Mouse (Mus musculus) liver, postnatal 0 days (tissue): Measurements from ENCODE around the gene Tmem170. TPM values are rescaled to one million over a fixed set of nuclear protein-coding genes. Genes with fewer than 3 reads are reported as not detected.

ENCODE experiments used
- ATAC-seq: fragments of 200-750 bp; cut with Nextera tagmentation; 2 replicates; pipeline ENCODE4 v1.8.0; 2017; ENCODE audit warnings: mild to moderate bottlenecking, moderate library complexity
- DNase-seq: peaks from one replicate; pipeline ENCODE4 v3.0.0-alpha.2; 2016
- H3K27ac ChIP-seq: fragments of 300-500 bp; sonication (generic); 2 replicates; pipeline ENCODE4 v1.5.1; 2014; ENCODE audit warnings: antibody characterized with exemption, moderate library complexity, mild to moderate bottlenecking, low read depth
- H3K27me3 ChIP-seq: fragments of 300-500 bp; sonication (generic); 2 replicates; pipeline ENCODE4 v1.6.1; 2014; ENCODE audit warnings: low read length, control low read depth, mixed read lengths; ENCODE audit not compliant: insufficient read depth
- H3K36me3 ChIP-seq: fragments of 300-500 bp; sonication (generic); replicated peaks from 2 replicates; pipeline ENCODE4 v1.6.1; 2014; ENCODE audit warnings: mild to moderate bottlenecking, control low read depth, low read length, moderate library complexity, mixed read lengths; ENCODE audit not compliant: insufficient read depth
- H3K4me1 ChIP-seq: fragments of 300-500 bp; sonication (generic); 2 replicates; pipeline ENCODE4 v1.6.1; 2014; ENCODE audit warnings: antibody characterized with exemption, mild to moderate bottlenecking, control low read depth; ENCODE audit not compliant: insufficient read depth
- H3K4me2 ChIP-seq: fragments of 300-500 bp; sonication (generic); 2 replicates; pipeline ENCODE4 v1.6.1; 2014; ENCODE audit warnings: low read depth, mild to moderate bottlenecking, low read length, moderate library complexity, mixed read lengths
- H3K4me3 ChIP-seq: fragments of 300-500 bp; sonication (generic); 2 replicates; pipeline ENCODE4 v1.5.1; 2014; ENCODE audit warnings: low read depth, low read length
- H3K9ac ChIP-seq: fragments of 300-500 bp; sonication (generic); replicated peaks from 2 replicates; pipeline ENCODE4 v1.6.1; 2014; ENCODE audit warnings: mild to moderate bottlenecking, moderate library complexity
- H3K9me3 ChIP-seq: fragments of 300-500 bp; sonication (generic); 2 replicates; pipeline ENCODE4 v1.6.1; 2016; ENCODE audit warnings: mild to moderate bottlenecking, control low read depth, low read length, mixed read lengths
- CTCF ChIP-seq: sonication (generic); IDR thresholded peaks from 2 replicates; pipeline ENCODE4 v1.5.1; 2016; ENCODE audit warnings: antibody characterized with exemption, low read depth
- EP300 ChIP-seq: IDR thresholded peaks from 2 replicates; pipeline ENCODE4 v1.6.1; 2016; ENCODE audit warnings: antibody characterized with exemption, low read depth, mild to moderate bottlenecking
- WGBS: fragments of 180-500 bp; shearing (Covaris S2); extraction: QIAGEN DNeasy Blood & Tissue Kit; methylation state at CpG from one replicate; pipeline ENCODE4 v1.1.7; 2014; ENCODE audit not compliant: insufficient replicate concordance; 5-methylcytosine and 5-hydroxymethylcytosine counted together
- polyA plus RNA-seq: library from polyadenylated mRNA; unstranded; fragments of >200 nt; fragmentation: Nextera tagmentation; extraction: Ambion mirVana; gene quantifications from 2 replicates; pipeline ENCODE4 v1.2.1, GENCODE M21; 2015

Tmem170 gene
- polyA plus RNA-seq, 1 experiment from 2014 or later = 4.9 TPM

GRCm38 (mm10) chr8:111883615-111884014 is 7.1 kb upstream of the Tmem170 start:
- H3K4me3 ChIP-seq = no peak overlapping the region
- H3K27ac ChIP-seq = no peak overlapping the region
- WGBS = 73% methylated on average over 4 of the region's 4 CpGs
- H3K9me3 ChIP-seq = no peaks in the 10 kb centered on the region
- TF ChIP-seq EP300 = no peak
- TF ChIP-seq CTCF = no peak
- H3K27me3 ChIP-seq = 0 out of 2 replicates have a peak, but pooled peaks cover 4% of the 10 kb centered on the region
- H3K36me3 ChIP-seq = no peaks in the 10 kb centered on the region
- DNase-seq (no peak), ATAC-seq (no peak)
- no peaks in the 10 kb centered on the region for H3K4me1 ChIP-seq
- no peak overlapping the region for H3K9ac ChIP-seq
- no peak overlapping the region for H3K4me2 ChIP-seq

- peak; percentile 88 for TF ChIP-seq CTCF
- TF ChIP-seq EP300 = no peak
- Histone ChIP-seq H3K27ac (no peak overlapping the region), H3K9me3 (no peaks in the 10 kb centered on the region), H3K9ac (no peak overlapping the region), H3K4me2 (no peak overlapping the region), H3K4me1 (no peaks in the 10 kb centered on the region), H3K4me3 (no peak overlapping the region), H3K36me3 (no peaks in the 10 kb centered on the region), H3K27me3 (no peaks in the 10 kb centered on the region)
- ATAC-seq (no peak), DNase-seq (peak; percentile 69)
- WGBS = 2% methylated on average over 2 of the region's 2 CpGs
Observed at GRCm38 (mm10) chr8:111881591-111881990, 5.0 kb upstream of the Tmem170 start.

GRCm38 (mm10) chr8:111877711-111878110 is 1.2 kb upstream of the Tmem170 start:
- ATAC-seq (no peak), DNase-seq (no peak)
- Histone ChIP-seq H3K9ac (no peak overlapping the region), H3K27me3 (no peaks in the 10 kb centered on the region), H3K27ac (no peak overlapping the region), H3K4me1 (peaks cover 5% of the 10 kb centered on the region; the same call in 1 of the 2 replicates), H3K9me3 (no peaks in the 10 kb centered on the region), H3K4me3 (no peak overlapping the region), H3K36me3 (no peaks in the 10 kb centered on the region), H3K4me2 (no peak overlapping the region)
- WGBS = 66% methylated on average over 9 of the region's 9 CpGs
- TF ChIP-seq CTCF (peak; percentile 29; the same call in 1 of the 2 replicates), EP300 (no peak)

- H3K4me2 ChIP-seq = peak overlapping the region; percentile 97
- peaks cover 9% of the 10 kb centered on the region; the same call in 1 of the 2 replicates for H3K4me1 ChIP-seq
- no peaks in the 10 kb centered on the region for H3K36me3 ChIP-seq
- 19% methylated on average over 9 of the region's 9 CpGs for WGBS
- peak overlapping the region; percentile 86 for H3K9ac ChIP-seq
- peak overlapping the region; percentile 94 for H3K4me3 ChIP-seq
- no peaks in the 10 kb centered on the region for H3K9me3 ChIP-seq
- DNase-seq (peak; percentile 49), ATAC-seq (peak; percentile 33)
- H3K27ac ChIP-seq = peak overlapping the region; percentile 93
- TF ChIP-seq CTCF (no peak), EP300 (no peak)
- no peaks in the 10 kb centered on the region for H3K27me3 ChIP-seq
Observed at GRCm38 (mm10) chr8:111875758-111876157, 792 bp downstream of the Tmem170 start.

GRCm38 (mm10) chr8:111871278-111871677 is 5.3 kb downstream of the Tmem170 start:
- Histone ChIP-seq H3K4me2 (no peak overlapping the region), H3K27me3 (no peaks in the 10 kb centered on the region), H3K4me1 (peaks cover 9% of the 10 kb centered on the region; the same call in 1 of the 2 replicates), H3K36me3 (no peaks in the 10 kb centered on the region; the same call in 1 of the 2 replicates), H3K27ac (no peak overlapping the region), H3K9me3 (no peaks in the 10 kb centered on the region), H3K9ac (no peak overlapping the region), H3K4me3 (no peak overlapping the region)
- ATAC-seq (no peak), DNase-seq (no peak)
- TF ChIP-seq CTCF = no peak
- 72% methylated on average over 3 of the region's 3 CpGs for WGBS

- WGBS = 69% methylated on average over 3 of the region's 3 CpGs
- no peak overlapping the region for H3K4me3 ChIP-seq
- no peak overlapping the region for H3K9ac ChIP-seq
- DNase-seq (no peak), ATAC-seq (no peak)
- H3K36me3 ChIP-seq = peaks cover 4% of the 10 kb centered on the region
- H3K4me2 ChIP-seq = no peak overlapping the region
- TF ChIP-seq CTCF = no peak
- TF ChIP-seq EP300 = no peak
- H3K9me3 ChIP-seq = no peaks in the 10 kb centered on the region
- H3K27ac ChIP-seq = no peak overlapping the region
- peaks cover 6% of the 10 kb centered on the region; the same call in 1 of the 2 replicates for H3K4me1 ChIP-seq
- H3K27me3 ChIP-seq = no peaks in the 10 kb centered on the region
Observed at GRCm38 (mm10) chr8:111870379-111870778, 6.2 kb downstream of the Tmem170 start.

- DNase-seq (no peak), ATAC-seq (no peak)
- Histone ChIP-seq H3K27ac (no peak overlapping the region), H3K9me3 (no peaks in the 10 kb centered on the region), H3K4me1 (peaks cover 3% of the 10 kb centered on the region; the same call in 1 of the 2 replicates), H3K36me3 (peaks cover 6% of the 10 kb centered on the region), H3K4me2 (no peak overlapping the region), H3K27me3 (no peaks in the 10 kb centered on the region), H3K4me3 (no peak overlapping the region), H3K9ac (no peak overlapping the region)
- no peak for TF ChIP-seq CTCF
- TF ChIP-seq EP300 = no peak
- 52% methylated on average over 2 of the region's 2 CpGs for WGBS
Observed at GRCm38 (mm10) chr8:111868664-111869063, 7.9 kb downstream of the Tmem170 start.
